Mouse (Mus musculus) heart, postnatal 0 days (tissue): ENCODE measurements around the gene Ilf3. TPM values are rescaled to one million over a fixed set of nuclear protein-coding genes. Genes with fewer than 3 reads are reported as not detected.

Experiments used
- ATAC-seq: fragments of 200-750 bp; cut with Nextera tagmentation; 2 replicates; pipeline ENCODE4 v1.8.0; 2017; ENCODE audit warnings: low read depth, moderate number of reproducible peaks, moderate library complexity; ENCODE audit not compliant: insufficient read depth
- DNase-seq: peaks from one replicate; pipeline ENCODE4 v3.0.0-alpha.2; 2016; ENCODE audit warnings: low spot score
- H3K27ac ChIP-seq: fragments of 300-500 bp; sonication (generic); 2 replicates; pipeline ENCODE4 v1.5.1; 2014; ENCODE audit warnings: low read depth, mild to moderate bottlenecking
- H3K27me3 ChIP-seq: fragments of 300-500 bp; sonication (generic); 2 replicates; pipeline ENCODE4 v1.6.1; 2014; ENCODE audit warnings: low read length, mixed read lengths; ENCODE audit not compliant: control insufficient read depth, insufficient read depth
- H3K36me3 ChIP-seq: fragments of 300-500 bp; sonication (generic); replicated peaks from 2 replicates; pipeline ENCODE4 v1.6.1; 2014; ENCODE audit warnings: low read length, mixed read lengths; ENCODE audit not compliant: control insufficient read depth, insufficient read depth
- H3K4me1 ChIP-seq: fragments of 300-500 bp; sonication (generic); 2 replicates; pipeline ENCODE4 v1.6.1; 2014; ENCODE audit warnings: antibody characterized with exemption; ENCODE audit not compliant: control insufficient read depth, insufficient read depth
- H3K4me2 ChIP-seq: fragments of 300-500 bp; sonication (generic); 2 replicates; pipeline ENCODE4 v1.6.1; 2014; ENCODE audit warnings: low read depth, mild to moderate bottlenecking, low read length, moderate library complexity
- H3K4me3 ChIP-seq: fragments of 300-500 bp; sonication (generic); 2 replicates; pipeline ENCODE4 v1.5.1; 2014; ENCODE audit warnings: low read depth, low read length
- H3K9ac ChIP-seq: fragments of 300-500 bp; sonication (generic); replicated peaks from 2 replicates; pipeline ENCODE4 v1.6.1; 2014; ENCODE audit warnings: low read depth, low read length, mixed read lengths
- H3K9me3 ChIP-seq: fragments of 300-500 bp; sonication (generic); replicated peaks from 2 replicates; pipeline ENCODE4 v1.6.1; 2016; ENCODE audit warnings: low read length; ENCODE audit not compliant: control insufficient read depth
- CTCF ChIP-seq: IDR thresholded peaks from 2 replicates; pipeline ENCODE4 v1.5.1; 2016; ENCODE audit warnings: antibody characterized with exemption, control low read depth, low read depth
- EP300 ChIP-seq: IDR thresholded peaks from 2 replicates; pipeline ENCODE4 v1.6.1; 2016; ENCODE audit warnings: antibody characterized with exemption, low read depth
- WGBS: fragments of 180-500 bp; shearing (Covaris S2); extraction: QIAGEN DNeasy Blood & Tissue Kit; methylation state at CpG from one replicate; pipeline ENCODE4 v1.1.7; 2014; 5-methylcytosine and 5-hydroxymethylcytosine counted together
- polyA plus RNA-seq: library from polyadenylated mRNA; unstranded; fragments of >200 nt; fragmentation: Nextera tagmentation; extraction: Ambion mirVana; gene quantifications from 2 replicates; pipeline ENCODE4 v1.2.1, GENCODE M21; 2015
- total RNA-seq: library from RNA; depleted of rRNA; stranded (reverse); fragments of >200 nt; gene quantifications from 2 replicates; pipeline ENCODE4 v1.2.3, GENCODE M21; 2014; ENCODE audit warnings: low replicate concordance

Gene Ilf3
- total and polyA plus RNA-seq, 2 experiments from 2014 or later, result 34.7 to 58.4 TPM

DNA sequence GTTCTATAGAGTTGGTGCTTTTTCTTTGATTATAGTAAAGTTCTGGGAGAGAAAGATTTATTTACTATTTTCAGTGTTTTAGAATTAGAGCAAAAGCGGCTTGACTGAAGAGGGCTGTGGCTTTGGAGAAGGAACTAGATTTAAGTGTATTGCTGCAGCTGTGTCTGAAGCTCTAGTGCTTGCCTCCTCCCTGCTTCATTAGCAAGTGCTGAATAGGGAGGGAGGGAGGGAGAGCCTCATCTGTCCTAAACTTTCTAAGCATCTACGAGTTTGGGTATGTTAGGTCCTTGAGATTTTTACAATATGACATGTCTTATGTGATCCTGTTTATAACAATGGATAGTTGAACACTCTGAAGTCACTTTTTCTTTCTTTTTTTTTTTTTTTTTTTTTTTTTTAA lies 3.2 kb downstream of the Ilf3 start:
- no peak for TF ChIP-seq CTCF
- TF ChIP-seq EP300, result no peak
- Histone ChIP-seq H3K27me3 (no peaks in the 10 kb centered on the region), H3K36me3 (no peaks in the 10 kb centered on the region), H3K9ac (no peak overlapping the region), H3K4me3 (no peak overlapping the region), H3K4me2 (no peak overlapping the region), H3K27ac (no peak overlapping the region), H3K4me1 (peaks cover 13% of the 10 kb centered on the region), H3K9me3 (no peaks in the 10 kb centered on the region)
- 72% methylated on average over 2 of the region's 2 CpGs for WGBS
- DNase-seq, result no peak
- ATAC-seq, result no peak

DNA sequence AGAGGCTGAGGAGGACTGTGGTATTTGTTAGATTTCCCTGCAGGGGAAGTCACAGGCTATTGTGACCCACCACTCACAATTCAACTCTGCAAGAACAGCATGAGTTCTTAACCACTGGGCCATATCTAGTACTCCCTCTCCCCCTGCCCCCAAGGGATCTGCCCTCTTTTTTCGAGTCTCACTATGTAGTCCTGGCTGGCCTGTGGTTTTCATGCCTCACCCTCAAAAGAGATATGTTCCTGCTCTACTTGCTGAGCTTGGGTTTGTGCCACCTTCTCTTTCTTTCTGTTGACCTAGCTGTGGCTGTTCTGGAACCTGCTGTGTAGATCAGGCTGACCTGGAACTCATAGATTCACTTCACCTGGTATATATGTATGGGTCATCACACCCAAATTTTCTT lies 4.8 kb downstream of the Ilf3 start:
- DNase-seq (no peak), ATAC-seq (no peak)
- Histone ChIP-seq H3K4me2 (no peak overlapping the region), H3K27ac (no peak overlapping the region), H3K27me3 (no peaks in the 10 kb centered on the region), H3K9me3 (no peaks in the 10 kb centered on the region), H3K36me3 (no peaks in the 10 kb centered on the region), H3K4me3 (no peak overlapping the region), H3K9ac (no peak overlapping the region), H3K4me1 (peaks cover 13% of the 10 kb centered on the region)
- TF ChIP-seq CTCF (no peak), EP300 (no peak)
- WGBS, result 50% methylated on average over 1 of the region's 1 CpGs

DNA sequence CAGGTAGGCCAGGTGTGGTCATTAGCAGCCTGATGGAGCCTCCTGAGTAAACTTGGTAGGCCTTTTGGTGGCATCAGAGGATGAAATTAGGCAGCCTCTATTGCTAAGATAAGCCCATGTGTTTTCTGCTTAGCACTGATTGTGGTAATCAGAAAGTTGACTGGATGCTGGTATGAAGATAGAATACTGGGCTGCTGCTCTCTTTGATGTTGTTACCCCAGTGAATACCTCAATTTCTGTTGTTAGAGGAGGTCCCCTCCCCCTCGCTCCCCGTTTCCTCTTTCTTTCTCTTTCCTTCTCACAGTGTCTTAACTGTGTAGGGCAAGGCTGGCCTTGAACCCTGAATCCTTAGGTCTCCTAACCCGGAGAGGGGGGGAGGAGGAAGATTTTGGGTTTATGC lies 11.5 kb downstream of the Ilf3 start:
- no peaks in the 10 kb centered on the region for H3K36me3 ChIP-seq

DNA sequence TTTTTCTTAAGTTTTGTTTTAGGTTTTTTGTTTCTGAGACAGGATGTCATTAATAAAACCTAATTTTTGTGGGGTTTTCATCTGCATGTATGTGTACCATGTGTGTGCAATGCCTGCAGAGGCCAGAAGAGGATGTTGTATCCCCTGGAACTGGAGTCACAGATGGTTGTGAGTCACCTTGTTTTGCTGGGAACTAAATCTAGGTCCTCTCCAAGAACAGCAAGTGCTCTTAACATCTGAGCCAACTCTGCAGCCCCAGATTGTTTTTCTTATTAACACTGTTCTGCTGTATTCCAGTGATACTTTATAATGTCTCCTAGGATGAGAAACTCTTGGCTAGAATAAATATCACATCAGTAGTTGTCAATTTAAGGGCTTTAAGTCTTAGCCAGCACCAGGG lies 13.2 kb downstream of the Ilf3 start:
- Histone ChIP-seq H3K9me3 (no peaks in the 10 kb centered on the region), H3K4me2 (no peak overlapping the region), H3K4me1 (peaks cover 11% of the 10 kb centered on the region), H3K27ac (no peak overlapping the region), H3K4me3 (no peak overlapping the region), H3K27me3 (no peaks in the 10 kb centered on the region), H3K9ac (no peak overlapping the region), H3K36me3 (no peaks in the 10 kb centered on the region)
- DNase-seq, result no peak
- no peak for ATAC-seq
- TF ChIP-seq CTCF, result no peak

More for the DNA sequence above, 11.5 kb downstream of the Ilf3 start:
- peaks cover 11% of the 10 kb centered on the region for H3K4me1 ChIP-seq
- WGBS, result 73% methylated on average over 3 of the region's 3 CpGs
- H3K4me3 ChIP-seq, result no peak overlapping the region
- 0 out of 2 replicates have a peak overlapping the region, but pooled peaks have one; percentile 6 for H3K9ac ChIP-seq
- no peaks in the 10 kb centered on the region for H3K27me3 ChIP-seq
- H3K9me3 ChIP-seq, result no peaks in the 10 kb centered on the region
- DNase-seq (no peak), ATAC-seq (no peak)
- TF ChIP-seq EP300 (no peak), CTCF (no peak)
- H3K4me2 ChIP-seq, result no peak overlapping the region
- H3K27ac ChIP-seq, result no peak overlapping the region

DNA sequence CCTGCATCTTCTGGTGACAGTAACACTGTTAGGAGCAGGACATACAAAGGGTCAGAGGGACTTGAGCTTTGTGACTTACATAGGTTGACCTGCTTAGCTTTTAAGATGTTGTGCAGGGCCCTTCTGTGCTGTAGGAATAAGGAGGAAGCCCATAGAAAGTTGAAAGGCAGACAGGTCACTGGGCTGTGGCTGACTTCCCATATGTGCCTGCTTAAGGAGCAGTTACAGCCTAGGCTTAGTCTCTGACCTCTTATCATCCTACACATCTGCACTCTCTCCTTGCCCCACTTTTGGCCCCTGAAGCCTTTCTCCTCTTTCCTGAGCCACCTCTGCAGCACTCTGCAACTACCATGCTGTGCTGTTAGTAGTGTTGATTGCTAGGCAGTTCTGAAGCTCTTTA lies 16.3 kb downstream of the Ilf3 start:
- no peak overlapping the region for H3K4me3 ChIP-seq
- H3K27ac ChIP-seq, result no peak overlapping the region
- no peaks in the 10 kb centered on the region for H3K27me3 ChIP-seq
- no peak overlapping the region for H3K4me2 ChIP-seq
- no peak overlapping the region for H3K9ac ChIP-seq
- DNase-seq, result no peak
- peaks cover 7% of the 10 kb centered on the region for H3K4me1 ChIP-seq
- peaks cover 13% of the 10 kb centered on the region for H3K36me3 ChIP-seq
- no peak for TF ChIP-seq CTCF
- H3K9me3 ChIP-seq, result no peaks in the 10 kb centered on the region
- no peak for ATAC-seq

DNA sequence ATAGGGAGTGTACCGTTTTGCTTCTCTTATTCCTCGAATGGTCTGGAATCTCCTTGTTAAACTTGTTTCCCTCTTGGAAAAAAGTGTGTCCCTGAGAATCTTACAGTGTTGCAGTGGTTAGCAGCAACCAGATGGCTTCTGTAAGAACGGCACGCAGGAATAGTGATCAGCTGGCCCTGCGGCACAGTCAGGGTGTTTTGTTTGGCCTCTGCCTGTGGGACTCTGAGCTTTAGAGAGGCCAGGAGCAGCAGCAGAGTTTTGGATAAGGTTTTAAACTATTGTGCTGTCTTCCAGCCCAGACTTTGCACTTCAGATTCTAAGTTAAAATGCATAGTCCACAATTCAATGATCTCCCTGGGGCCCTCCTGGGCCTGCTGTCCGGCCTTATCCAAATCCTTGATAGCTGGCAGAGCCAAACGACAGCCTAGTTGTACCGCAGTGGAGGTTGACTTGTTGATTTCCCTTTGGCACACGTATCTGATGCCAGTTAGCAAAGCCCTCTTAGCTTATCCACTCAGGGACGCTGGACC lies 25.0 kb downstream of the Ilf3 start:
- no peak overlapping the region for H3K27ac ChIP-seq
- no peak overlapping the region for H3K4me3 ChIP-seq
- H3K9ac ChIP-seq, result no peak overlapping the region
- no peaks in the 10 kb centered on the region for H3K27me3 ChIP-seq
- no peak overlapping the region for H3K4me2 ChIP-seq
- no peak for ATAC-seq
- no peaks in the 10 kb centered on the region for H3K9me3 ChIP-seq
- H3K4me1 ChIP-seq, result no peaks in the 10 kb centered on the region
- WGBS, result 68% methylated on average over 10 of the region's 10 CpGs
- TF ChIP-seq CTCF (no peak), EP300 (no peak)
- no peak for DNase-seq
- peaks cover 96% of the 10 kb centered on the region for H3K36me3 ChIP-seq
